Mouse (Mus musculus) left cerebral cortex, adult 18-20 months (tissue): ENCODE measurements around the gene Gm6583. TPM values are rescaled to one million over a fixed set of nuclear protein-coding genes. Genes with fewer than 3 reads are reported as not detected.

Experiments used
- DNase-seq, 2 experiments: peaks; one replicate each; pipeline ENCODE4 v3.0.0; 2021 to 2022; ENCODE audit warnings: low spot score in 2 of 2, mixed read lengths in 1 of 2
- total RNA-seq, 2 experiments: library from RNA; stranded (reverse); gene quantifications; 2 replicates each; pipeline ENCODE4 v1.2.3; 2021

Gene Gm6583
- total RNA-seq, 2 experiments from 2014 or later, result not detected

GRCm38 (mm10) chr5:112368666-112369065 is 12.8 kb upstream of the Gm6583 start:
- no peak for DNase-seq

GRCm38 (mm10) chr5:112367929-112368328 is 12.1 kb upstream of the Gm6583 start:
- DNase-seq, result peak; percentile 39 to 55

- DNase-seq, result no peak
These were observed 11.5 kb upstream of the Gm6583 start for GRCm38 (mm10) chr5:112367338-112367737.

GRCm38 (mm10) chr5:112366879-112367278 is 11.0 kb upstream of the Gm6583 start:
- no peak for DNase-seq

- no peak for DNase-seq
These were observed 8.5 kb upstream of the Gm6583 start for GRCm38 (mm10) chr5:112364184-112364797.

- DNase-seq, result no peak
These were observed 4.2 kb upstream of the Gm6583 start for GRCm38 (mm10) chr5:112360077-112360476.

- no peak for DNase-seq
These were observed 3.7 kb upstream of the Gm6583 start for GRCm38 (mm10) chr5:112359520-112359919.

GRCm38 (mm10) chr5:112356322-112356721 is 489 bp upstream of the Gm6583 start:
- DNase-seq, result no peak

GRCm38 (mm10) chr5:112355493-112355892 is 340 bp downstream of the Gm6583 start:
- DNase-seq, result no peak

- no peak for DNase-seq
These were observed 6.7 kb downstream of the Gm6583 start for GRCm38 (mm10) chr5:112349169-112349568.

GRCm38 (mm10) chr5:112346211-112346965 is 9.4 kb downstream of the Gm6583 start:
- DNase-seq, result no peak

GRCm38 (mm10) chr5:112344092-112344960 is 11.5 kb downstream of the Gm6583 start:
- DNase-seq, result peak; percentile 63 to 67

GRCm38 (mm10) chr5:112343205-112343595 is 12.6 kb downstream of the Gm6583 start:
- DNase-seq, result no peak

GRCm38 (mm10) chr5:112342463-112343204 is 13.2 kb downstream of the Gm6583 start, which contains the start of the genes Srrd and Hps4:
Gene Srrd, minus strand, starts transcription at chr5:112343040.
Gene Hps4, plus strand, starts transcription at chr5:112343083.
- peak; percentile 87 to 92 for DNase-seq

- DNase-seq, result no peak
These were observed 16.6 kb downstream of the Gm6583 start for GRCm38 (mm10) chr5:112339215-112339614.

- no peak for DNase-seq
These were observed 18.8 kb downstream of the Gm6583 start for GRCm38 (mm10) chr5:112337004-112337403.

- peak; percentile 46 to 58 for DNase-seq
These were observed 20.4 kb downstream of the Gm6583 start for GRCm38 (mm10) chr5:112335473-112335872.

- DNase-seq, result no peak
These were observed 25.8 kb downstream of the Gm6583 start for GRCm38 (mm10) chr5:112329805-112330564.

- DNase-seq, result no peak
These were observed 28.0 kb downstream of the Gm6583 start for GRCm38 (mm10) chr5:112327854-112328253.

- no peak for DNase-seq
These were observed 29.3 kb downstream of the Gm6583 start for GRCm38 (mm10) chr5:112326446-112327009.
